Mouse (Mus musculus): ENCODE results near the gene Gm4131. TPM values are rescaled to one million over a fixed set of nuclear protein-coding genes. Genes with fewer than 3 reads are reported as not detected.

Gene Gm4131
- polyA plus RNA-seq, 1 experiment from 2014 or later, result not detected

DNA sequence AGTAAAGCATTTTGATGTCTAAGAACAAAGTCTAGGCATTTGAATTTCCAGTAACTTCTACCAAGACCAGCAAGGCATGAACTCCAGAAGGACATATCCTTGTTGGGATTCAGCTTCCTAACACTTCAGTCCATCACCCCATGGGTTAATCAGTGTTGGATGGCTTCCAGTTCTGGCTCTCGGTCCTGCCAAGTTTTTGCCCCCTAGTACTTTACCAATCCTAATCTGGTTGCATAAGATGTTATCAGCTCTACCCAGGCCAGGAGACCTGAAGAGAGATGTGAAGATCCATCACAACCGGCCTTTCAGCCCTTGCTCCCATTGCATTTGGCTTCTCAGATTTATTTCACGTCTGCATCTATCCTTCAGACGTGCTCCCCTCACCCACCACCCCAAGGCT lies 144.5 kb downstream of the Gm4131 start:
- Histone ChIP-seq H3K27me3 (no peaks in the 10 kb centered on the region), H3K27ac (replicated peaks) (no peak overlapping the region), H3K4me3 (no peak overlapping the region), H3K4me2 (no peak overlapping the region), H3K4me1 (replicated peaks) (peaks cover 2% of the 10 kb centered on the region; the same call in 1 of the 2 replicates), H3K9me3 (no peaks in the 10 kb centered on the region), H3K9ac (no peak overlapping the region), H3K36me3 (no peaks in the 10 kb centered on the region)
- ATAC-seq (ENCODE audit: low read depth), result no peak
- 76% methylated on average over 4 of the region's 4 CpGs for WGBS

DNA sequence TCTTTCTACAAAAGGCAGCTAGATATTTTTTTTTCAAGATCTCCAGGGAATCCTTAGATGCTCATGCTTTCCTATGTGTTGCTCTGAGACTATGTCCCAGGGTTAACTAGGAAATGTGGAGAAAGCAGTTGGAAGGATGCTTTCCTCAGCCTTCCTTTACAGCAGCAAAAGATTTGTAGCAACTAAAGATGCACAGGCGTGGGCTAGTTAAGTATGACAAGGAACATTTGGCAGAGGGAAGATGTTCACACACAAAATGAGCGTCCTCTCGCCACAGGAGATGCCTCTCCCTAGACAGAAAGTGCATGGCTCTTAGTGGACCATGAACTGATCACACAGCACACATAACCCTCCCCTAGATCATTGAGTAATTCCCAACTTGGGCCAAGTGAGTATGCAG lies 149.2 kb downstream of the Gm4131 start:
- Histone ChIP-seq H3K36me3 (no peaks in the 10 kb centered on the region), H3K4me2 (no peak overlapping the region), H3K9me3 (no peaks in the 10 kb centered on the region), H3K9ac (no peak overlapping the region), H3K27ac (replicated peaks) (peak overlapping the region; percentile 57), H3K27me3 (no peaks in the 10 kb centered on the region), H3K4me3 (no peak overlapping the region), H3K4me1 (replicated peaks) (peaks cover 29% of the 10 kb centered on the region)
- WGBS, result 88% methylated on average over 3 of the region's 3 CpGs
- ATAC-seq (ENCODE audit: low read depth), result no peak

DNA sequence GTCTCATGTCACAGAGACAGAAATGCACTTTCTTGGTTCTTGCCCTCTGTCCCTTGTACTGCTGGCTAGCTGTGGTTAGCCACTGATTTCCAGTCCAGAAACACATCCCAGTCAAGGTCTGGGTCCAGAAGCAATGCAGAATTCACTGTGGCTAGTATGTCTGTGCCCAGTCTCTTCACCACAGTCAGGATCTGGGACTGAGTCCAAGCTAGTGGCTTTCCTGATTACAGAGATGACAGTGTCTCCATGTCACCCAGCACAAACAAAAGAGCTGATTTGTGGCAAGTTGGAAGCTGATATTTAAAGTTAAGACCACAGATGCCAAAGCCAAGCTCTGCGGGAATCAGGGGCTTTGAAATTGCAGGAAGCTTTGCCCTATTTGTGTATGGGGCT lies 150.0 kb downstream of the Gm4131 start:
- H3K4me1 ChIP-seq (replicated peaks), result peaks cover 29% of the 10 kb centered on the region
- H3K9me3 ChIP-seq, result peaks cover 3% of the 10 kb centered on the region; the same call in 1 of the 2 replicates
- 48% methylated on average over 1 of the region's 1 CpGs for WGBS
- peak overlapping the region; percentile 83 for H3K27ac ChIP-seq (replicated peaks)
- no peak overlapping the region for H3K4me2 ChIP-seq
- no peak overlapping the region for H3K9ac ChIP-seq
- no peaks in the 10 kb centered on the region for H3K36me3 ChIP-seq
- ATAC-seq (ENCODE audit: low read depth), result peak; percentile 82; the same call in 1 of the 2 replicates
- H3K4me3 ChIP-seq, result no peak overlapping the region
- no peaks in the 10 kb centered on the region for H3K27me3 ChIP-seq

DNA sequence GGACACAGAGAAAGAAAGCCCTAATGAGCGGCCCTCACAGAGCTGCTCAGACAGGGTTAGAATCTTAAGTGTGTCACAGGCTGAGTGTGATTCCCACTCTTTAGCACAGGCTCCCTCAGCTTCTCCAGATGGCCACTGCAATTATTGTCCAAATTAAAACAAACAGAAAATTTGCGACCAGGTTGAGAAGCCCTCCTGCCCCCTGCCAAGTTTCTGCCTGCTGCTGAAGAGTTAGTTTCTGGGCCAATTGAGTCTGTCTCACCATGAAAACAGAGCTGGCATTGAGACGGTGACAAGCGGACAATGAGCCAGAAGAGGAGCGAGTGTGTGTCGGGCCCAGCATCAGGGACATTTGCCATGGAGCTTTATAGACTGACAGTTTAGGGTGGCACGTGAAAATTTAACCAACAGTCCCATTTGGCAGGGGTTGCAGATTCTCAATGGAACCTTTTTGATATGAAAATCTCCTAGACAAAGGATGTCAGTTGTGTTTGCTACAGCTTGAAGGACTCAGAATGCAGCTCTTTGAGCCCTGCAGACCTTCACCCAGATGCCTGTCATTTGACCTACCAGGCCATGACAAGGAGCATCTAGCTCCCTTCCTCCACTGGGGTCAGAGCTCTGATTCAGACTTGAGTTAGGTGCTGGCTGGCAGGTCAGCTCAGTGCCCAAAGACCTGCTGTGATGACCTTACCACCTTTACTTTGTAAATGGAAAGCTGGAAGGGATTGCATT lies 150.5 kb downstream of the Gm4131 start:
- Histone ChIP-seq H3K4me2 (no peak overlapping the region), H3K27ac (replicated peaks) (peak overlapping the region; percentile 83), H3K36me3 (no peaks in the 10 kb centered on the region), H3K27me3 (no peaks in the 10 kb centered on the region), H3K9me3 (peaks cover 3% of the 10 kb centered on the region; the same call in 1 of the 2 replicates), H3K9ac (no peak overlapping the region), H3K4me3 (no peak overlapping the region), H3K4me1 (replicated peaks) (peaks cover 29% of the 10 kb centered on the region)
- 16% methylated on average over 7 of the region's 7 CpGs for WGBS
- ATAC-seq (ENCODE audit: low read depth), result peak; percentile 91

Other genes with a start within 250 kb of the Gm4131 start
- gene Gucy1b2, start 110.6 kb downstream of the Gm4131 start, polyA plus RNA-seq (2015; fragmentation: Nextera tagmentation; extraction: Ambion mirVana), result 0.25 and 0.32 TPM in 2 replicates
- gene Fam124a, start 11.2 kb downstream of the Gm4131 start, polyA plus RNA-seq (2015; fragmentation: Nextera tagmentation; extraction: Ambion mirVana), result 31.3 and 35.1 TPM in 2 replicates
- gene Serpine3, start 96.7 kb upstream of the Gm4131 start, polyA plus RNA-seq (2015; fragmentation: Nextera tagmentation; extraction: Ambion mirVana), result not detected in 2 replicates
- gene Ints6, start 194.2 kb upstream of the Gm4131 start, polyA plus RNA-seq (2015; fragmentation: Nextera tagmentation; extraction: Ambion mirVana), result 14.4 and 20.3 TPM in 2 replicates